Mouse (Mus musculus) CH12.LX (cell line): ENCODE results near the gene Tgfbr1. TPM values are rescaled to one million over a fixed set of nuclear protein-coding genes. Genes with fewer than 3 reads are reported as not detected.

Experiments
- DNase-seq: peaks from one replicate; pipeline ENCODE4 v3.0.0-alpha.2; 2013; ENCODE audit errors: extremely low read depth
- H3K27ac ChIP-seq: 2 replicates; pipeline ENCODE4 v1.5.1; 2012; ENCODE audit warnings: low read depth, mild to moderate bottlenecking, control low read depth, moderate library complexity; ENCODE audit not compliant: insufficient read depth
- H3K27me3 ChIP-seq: replicated peaks from 2 replicates; pipeline ENCODE3; 2012; ENCODE audit warnings: inconsistent platforms
- H3K36me3 ChIP-seq, 2 experiments: replicated peaks in 1 of 2; 2 replicates each; pipeline versions ENCODE3 to v1.6.1; 2012; ENCODE audit warnings: inconsistent platforms in 1 of 2, low read length in 1 of 2, mild to moderate bottlenecking in 1 of 2, mixed read lengths in 1 of 2, moderate library complexity in 1 of 2; ENCODE audit not compliant: control insufficient read depth in 1 of 2, insufficient read depth in 1 of 2
- H3K4me1 ChIP-seq, 2 experiments: 2 replicates each; pipeline ENCODE4 v1.6.1; 2012; ENCODE audit warnings: inconsistent platforms in 1 of 2, moderate library complexity in 1 of 2; ENCODE audit not compliant: insufficient read depth in 2 of 2, control insufficient read depth in 1 of 2
- H3K4me2 ChIP-seq: 2 replicates; pipeline ENCODE4 v1.6.1; 2012; ENCODE audit warnings: low read depth, mild to moderate bottlenecking, control low read depth; ENCODE audit not compliant: poor library complexity, insufficient read depth, severe bottlenecking
- H3K4me3 ChIP-seq, 3 experiments: fragments of 150-350 bp in 1 of 3; sonication (generic) in 1 of 3; replicated peaks in 1 of 3; 2 replicates each; pipeline versions ENCODE3 to v1.5.1; 2011 to 2012; ENCODE audit warnings: low read depth in 2 of 3, low read length in 2 of 3, mild to moderate bottlenecking in 2 of 3, moderate library complexity in 2 of 3, control low read depth in 1 of 3, improper control_type of control experiment in 1 of 3, inconsistent platforms in 1 of 3, mixed read lengths in 1 of 3; ENCODE audit not compliant: poor library complexity in 1 of 3
- H3K79me2 ChIP-seq: replicated peaks from 2 replicates; pipeline ENCODE4 v1.6.1; 2012; ENCODE audit warnings: mild to moderate bottlenecking, moderate library complexity; ENCODE audit not compliant: control insufficient read depth, poor library complexity, insufficient read depth, severe bottlenecking; ENCODE audit errors: extremely low read depth
- H3K9ac ChIP-seq: 2 replicates; pipeline ENCODE4 v1.6.1; 2012; ENCODE audit warnings: low read depth, mild to moderate bottlenecking, control low read depth, moderate library complexity; ENCODE audit not compliant: insufficient read depth
- H3K9me3 ChIP-seq: replicated peaks from 2 replicates; pipeline ENCODE3; 2012; ENCODE audit warnings: low read length, inconsistent platforms, mixed read lengths
- BHLHE40 ChIP-seq: IDR thresholded peaks from 2 replicates; pipeline ENCODE4 v1.6.1; 2011; ENCODE audit warnings: mild to moderate bottlenecking, low read depth, low read length, improper control_type of control experiment
- CTCF ChIP-seq, 2 experiments: IDR thresholded peaks in 1 of 2; conservative IDR thresholded peaks in 1 of 2; 2 replicates each; pipeline ENCODE4 v1.5.1; 2011 to 2012; ENCODE audit warnings: low read depth in 2 of 2, low read length in 2 of 2, improper control_type of control experiment in 1 of 2, inconsistent platforms in 1 of 2, mild to moderate bottlenecking in 1 of 2, moderate library complexity in 1 of 2
- ELF1 ChIP-seq: IDR thresholded peaks from 2 replicates; pipeline ENCODE4 v1.6.1; 2014; ENCODE audit warnings: low read depth, mild to moderate bottlenecking, inconsistent platforms, low read length, improper control_type of control experiment
- ETS1 ChIP-seq: conservative IDR thresholded peaks from 2 replicates; pipeline ENCODE4 v1.6.1; 2012; ENCODE audit warnings: low read depth, mild to moderate bottlenecking, inconsistent platforms, low read length, improper control_type of control experiment, moderate library complexity
- GABPA ChIP-seq: IDR thresholded peaks from 2 replicates; pipeline ENCODE4 v1.6.1; 2012; ENCODE audit warnings: low read depth, low read length, improper control_type of control experiment, inconsistent platforms; ENCODE audit not compliant: insufficient replicate concordance
- HCFC1 ChIP-seq: IDR thresholded peaks from 2 replicates; pipeline ENCODE4 v1.6.1; 2012; ENCODE audit warnings: low read depth, mild to moderate bottlenecking, inconsistent platforms, low read length, improper control_type of control experiment
- IRF4 ChIP-seq: IDR thresholded peaks from 2 replicates; pipeline ENCODE4 v1.6.1; 2014; ENCODE audit warnings: low read depth, mild to moderate bottlenecking, inconsistent platforms, low read length, improper control_type of control experiment
- JUND ChIP-seq: conservative IDR thresholded peaks from 2 replicates; pipeline ENCODE4 v1.6.1; 2011; ENCODE audit warnings: low read depth, low read length, improper control_type of control experiment
- MAFK ChIP-seq: IDR thresholded peaks from 2 replicates; pipeline ENCODE4 v1.6.1; 2011; ENCODE audit warnings: low read length, improper control_type of control experiment; ENCODE audit not compliant: insufficient replicate concordance
- NELFE ChIP-seq: IDR thresholded peaks from 2 replicates; pipeline ENCODE4 v1.6.1; 2011; ENCODE audit warnings: low read depth, low read length, improper control_type of control experiment
- POLR2A ChIP-seq: IDR thresholded peaks from 2 replicates; pipeline ENCODE4 v1.6.1; 2011; ENCODE audit warnings: low read depth, mild to moderate bottlenecking, improper control_type of control experiment, low read length
- RAD21 ChIP-seq: IDR thresholded peaks from 2 replicates; pipeline ENCODE4 v1.6.1; 2011; ENCODE audit warnings: low read depth, mild to moderate bottlenecking, low read length, improper control_type of control experiment, moderate library complexity
- RCOR1 ChIP-seq: conservative IDR thresholded peaks from 2 replicates; pipeline ENCODE4 v1.6.1; 2012; ENCODE audit warnings: low read depth, mild to moderate bottlenecking, inconsistent platforms, low read length, improper control_type of control experiment
- SIN3A ChIP-seq: IDR thresholded peaks from 2 replicates; pipeline ENCODE4 v1.6.1; 2012; ENCODE audit warnings: low read length, improper control_type of control experiment, inconsistent platforms
- SMC3 ChIP-seq: IDR thresholded peaks from 2 replicates; pipeline ENCODE4 v1.6.1; 2011; ENCODE audit warnings: low read depth, low read length, improper control_type of control experiment
- TBP ChIP-seq: conservative IDR thresholded peaks from 2 replicates; pipeline ENCODE4 v1.6.1; 2011; ENCODE audit warnings: low read depth, low read length, improper control_type of control experiment
- TCF12 ChIP-seq: IDR thresholded peaks from 2 replicates; pipeline ENCODE4 v1.6.1; 2014; ENCODE audit warnings: low read depth, mild to moderate bottlenecking, inconsistent platforms, low read length, improper control_type of control experiment
- USF2 ChIP-seq: conservative IDR thresholded peaks from 2 replicates; pipeline ENCODE4 v1.6.1; 2011; ENCODE audit warnings: low read depth, low read length, improper control_type of control experiment
- ZC3H11A ChIP-seq: IDR thresholded peaks from 2 replicates; pipeline ENCODE4 v1.6.1; 2012; ENCODE audit warnings: low read depth, mild to moderate bottlenecking, inconsistent platforms, low read length, improper control_type of control experiment
- dilution Hi-C: fragments of 300-500 bp; cut with MboI; formaldehyde crosslinking; loops from 2 replicates; pipeline ENCODE4 v1.14.3; 2020; ENCODE audit warnings: low sequenced_read_pairs; ENCODE audit not compliant: extremely low pct_unique_long_range_greater_than_20kb, extremely low pct_ligation_motif_present
- in situ Hi-C: fragments of 300-500 bp; cut with MboI; formaldehyde crosslinking; loops from 3 replicates; pipeline ENCODE4 v1.14.3; 2019; ENCODE audit warnings: low sequenced_read_pairs, low pct_ligation_motif_present, low pct_unique_long_range_greater_than_20kb, mixed read lengths
- polyA plus RNA-seq: library from polyadenylated mRNA; unstranded; fragments of >175 nt; gene quantifications from 2 replicates; pipeline ENCODE4 v1.2.1, GENCODE M21; 2012; ENCODE audit warnings: low read depth; ENCODE audit not compliant: insufficient read length
- total RNA-seq, 2 experiments: library from RNA; depleted of rRNA; stranded (reverse); fragments of 300-350 nt in 1 of 2; fragments of >200 nt in 1 of 2; gene quantifications; 2 replicates each; pipeline ENCODE4 v1.2.3; 2012 to 2014

Gene Tgfbr1
- total and polyA plus RNA-seq, 3 experiments: 3.4 to 8.7 (median 7.0) TPM

- peaks cover 0 to 21% of the 10 kb centered on the region in 2 experiments for H3K36me3 ChIP-seq
- DNase-seq: peak; percentile 15
- dilution Hi-C loops (no loop called here), in situ Hi-C loops (loop anchor here (5.0 kb wide), 1 partner anchor 146 kb away; no protein-coding TSS in a partner anchor)
- no peaks in the 10 kb centered on the region for H3K79me2 ChIP-seq
- no peak overlapping the region for H3K4me2 ChIP-seq
- H3K4me1 ChIP-seq: peaks cover 5 to 32% of the 10 kb centered on the region in 2 experiments; a peak in 3 of 4 replicates
- no peak overlapping the region for H3K9ac ChIP-seq
- H3K27ac ChIP-seq: no peak overlapping the region
- TF ChIP-seq BHLHE40 (no peak), RAD21 (no peak), JUND (no peak), USF2 (no peak), ETS1 (no peak), RCOR1 (no peak), GABPA (no peak)
- no peak overlapping the region for H3K4me3 ChIP-seq
- H3K9me3 ChIP-seq: no peaks in the 10 kb centered on the region
- H3K27me3 ChIP-seq: no peaks in the 10 kb centered on the region
Observed at GRCm38 (mm10) chr4:47397951-47398687, 45.1 kb downstream of the Tgfbr1 start.

GRCm38 (mm10) chr4:47399824-47400223 lies 46.8 kb downstream of the Tgfbr1 start:
- Histone ChIP-seq H3K27ac (no peak overlapping the region), H3K36me3 (peaks cover 0 to 24% of the 10 kb centered on the region in 2 experiments), H3K9ac (no peak overlapping the region), H3K79me2 (no peaks in the 10 kb centered on the region), H3K9me3 (no peaks in the 10 kb centered on the region), H3K27me3 (no peaks in the 10 kb centered on the region), H3K4me1 (peaks cover 5 to 32% of the 10 kb centered on the region in 2 experiments; a peak in 3 of 4 replicates), H3K4me3 (no peak overlapping the region), H3K4me2 (no peak overlapping the region)
- DNase-seq: peak; percentile 78
- in situ Hi-C loops (loop anchor here (5.0 kb wide), 1 partner anchor 148 kb away; no protein-coding TSS in a partner anchor), dilution Hi-C loops (no loop called here)
- peak; percentile 21; the same call in 1 of the 2 replicates for TF ChIP-seq NELFE
- TF ChIP-seq ELF1: no peak
- TF ChIP-seq ZC3H11A: peak; percentile 77
- TF ChIP-seq TBP: no peak
- TF ChIP-seq MAFK: no peak
- peak; percentile 38; the same call in 1 of the 2 replicates for TF ChIP-seq IRF4
- 0 out of 2 replicates have a peak, but pooled peaks have one; percentile 40 for TF ChIP-seq SIN3A
- TF ChIP-seq RCOR1: no peak
- TF ChIP-seq SMC3: peak; percentile 97
- peak; percentile 98 for TF ChIP-seq RAD21
- no peak for TF ChIP-seq POLR2A
- TF ChIP-seq CTCF (conservative IDR thresholded peaks at IDR 0.05 in 1 of 2, IDR thresholded peaks at IDR 0.05 in 1 of 2; ENCODE audit: low read depth in 2 of 2, low read length in 2 of 2): peak; percentile 96
- no peak for TF ChIP-seq TCF12
- TF ChIP-seq HCFC1: no peak
- TF ChIP-seq JUND: 0 out of 2 replicates have a peak, but pooled peaks have one; percentile 13
